Mouse (Mus musculus): Measurements from ENCODE around the gene Asap3. TPM values are rescaled to one million over a fixed set of nuclear protein-coding genes. Genes with fewer than 3 reads are reported as not detected.

Asap3 gene
- polyA plus RNA-seq, 1 experiment from 2014 or later: 2.6 TPM

DNA sequence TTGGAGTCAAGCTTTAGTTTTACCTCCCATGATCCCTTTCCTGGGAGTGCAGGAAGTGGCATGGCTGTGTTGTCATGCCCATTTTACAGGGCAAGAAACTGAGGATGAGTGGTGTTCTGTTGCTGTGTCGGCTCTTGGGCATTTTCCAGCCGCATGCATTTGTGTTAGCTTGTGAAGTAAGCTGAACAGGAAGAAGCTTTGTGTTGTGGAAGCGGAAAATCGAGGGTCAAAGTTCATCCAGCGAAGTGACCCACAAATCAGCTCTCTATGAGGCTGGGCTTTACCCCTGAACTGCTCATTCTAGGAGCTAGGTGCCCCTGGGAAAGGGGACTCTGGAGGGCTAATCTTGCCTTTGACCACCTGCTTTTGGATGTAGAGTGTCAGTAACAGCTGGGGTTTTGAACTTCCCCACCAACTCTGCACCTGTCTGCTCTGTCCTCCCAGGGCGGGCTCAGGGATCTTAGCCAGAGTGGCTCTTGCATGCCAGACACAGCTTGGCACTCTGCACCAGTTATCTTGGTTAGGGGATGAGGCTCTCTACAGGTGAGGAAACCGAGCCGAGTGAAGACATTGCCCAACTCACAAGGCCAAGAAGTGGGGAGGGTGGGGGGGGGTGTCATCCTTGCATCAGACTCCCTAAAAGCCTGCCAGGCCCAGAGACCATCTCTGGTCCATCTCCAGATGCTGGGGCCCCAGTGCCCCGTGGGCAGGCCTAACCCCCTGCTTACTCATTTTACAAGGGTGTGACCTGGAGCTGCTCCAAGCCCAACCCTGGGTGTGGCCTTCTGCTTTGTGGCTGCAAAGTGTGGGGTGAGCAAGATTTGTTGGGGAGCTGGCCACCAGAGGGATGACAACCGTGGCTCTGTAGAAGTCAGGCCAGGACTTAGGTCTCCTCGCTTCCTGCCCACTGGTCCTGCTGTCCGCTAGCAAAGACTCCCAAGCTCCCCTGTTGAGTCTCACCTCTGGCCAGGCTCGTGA lies 31.7 kb upstream of the Asap3 start:
- Histone ChIP-seq H3K9me3 (replicated peaks) (no peaks in the 10 kb centered on the region), H3K4me2 (peak overlapping the region; percentile 97; the same call in 1 of the 2 replicates), H3K27ac (no peak overlapping the region), H3K27me3 (no peaks in the 10 kb centered on the region), H3K4me1 (replicated peaks) (peaks cover 63% of the 10 kb centered on the region), H3K4me3 (0 out of 2 replicates have a peak overlapping the region, but pooled peaks have one; percentile 73), H3K9ac (no peak overlapping the region), H3K36me3 (no peaks in the 10 kb centered on the region)
- no peak for ATAC-seq (replicated peaks; ENCODE audit: insufficient number of reproducible peaks, insufficient read depth, low FRiP score, low read depth)
- 64% methylated on average over 13 of the region's 13 CpGs for WGBS

DNA sequence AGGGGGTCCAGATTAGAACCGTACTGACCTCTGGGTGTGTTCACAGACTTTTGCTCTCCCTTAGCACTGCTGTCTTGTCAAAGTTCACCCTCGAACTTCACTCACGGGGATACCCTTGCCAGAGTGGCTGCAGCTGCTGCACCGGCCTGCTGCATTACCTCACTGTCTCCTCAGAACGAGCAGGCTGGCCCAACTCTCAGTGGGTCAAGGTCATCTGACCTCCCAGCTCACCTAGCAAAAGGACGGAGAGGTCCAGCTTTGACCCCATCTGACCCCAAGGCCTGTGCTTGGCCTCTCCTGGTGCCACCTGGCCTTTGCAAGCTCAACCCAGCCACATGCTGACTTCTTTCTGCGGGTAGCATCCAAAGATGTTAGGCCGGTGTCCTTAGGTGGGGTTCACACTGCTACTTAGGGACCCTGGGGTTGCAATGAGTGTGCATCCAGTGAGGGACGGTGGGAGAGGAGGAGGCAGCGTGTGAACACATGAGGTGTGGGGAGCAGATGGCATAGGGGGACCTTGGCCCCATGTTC lies 30.1 kb upstream of the Asap3 start:
- no peak for ATAC-seq (replicated peaks; ENCODE audit: insufficient number of reproducible peaks, insufficient read depth, low FRiP score, low read depth)
- Histone ChIP-seq H3K9ac (no peak overlapping the region), H3K27me3 (no peaks in the 10 kb centered on the region), H3K4me3 (no peak overlapping the region), H3K4me1 (replicated peaks) (peaks cover 78% of the 10 kb centered on the region), H3K27ac (no peak overlapping the region), H3K4me2 (no peak overlapping the region), H3K9me3 (replicated peaks) (no peaks in the 10 kb centered on the region), H3K36me3 (no peaks in the 10 kb centered on the region)
- 69% methylated on average over 10 of the region's 10 CpGs for WGBS

GRCm38 (mm10) chr4:136177244-136177611 lies 28.9 kb upstream of the Asap3 start:
- ATAC-seq (replicated peaks; ENCODE audit: insufficient number of reproducible peaks, insufficient read depth, low FRiP score, low read depth): no peak
- H3K4me3 ChIP-seq: no peak overlapping the region
- no peaks in the 10 kb centered on the region for H3K9me3 ChIP-seq (replicated peaks)
- H3K27me3 ChIP-seq: no peaks in the 10 kb centered on the region
- peak overlapping the region; percentile 51 for H3K27ac ChIP-seq
- H3K9ac ChIP-seq: no peak overlapping the region
- no peaks in the 10 kb centered on the region for H3K36me3 ChIP-seq
- WGBS: 38% methylated on average over 8 of the region's 8 CpGs
- H3K4me2 ChIP-seq: 0 out of 2 replicates have a peak overlapping the region, but pooled peaks have one; percentile 19
- H3K4me1 ChIP-seq (replicated peaks): peaks cover 75% of the 10 kb centered on the region

- Histone ChIP-seq H3K27ac (peak overlapping the region; percentile 51), H3K27me3 (no peaks in the 10 kb centered on the region), H3K36me3 (no peaks in the 10 kb centered on the region), H3K4me2 (peak overlapping the region; percentile 19; the same call in 1 of the 2 replicates), H3K9me3 (replicated peaks) (no peaks in the 10 kb centered on the region), H3K4me1 (replicated peaks) (peaks cover 72% of the 10 kb centered on the region), H3K9ac (no peak overlapping the region), H3K4me3 (no peak overlapping the region)
- 45% methylated on average over 11 of the region's 11 CpGs for WGBS
- ATAC-seq (replicated peaks; ENCODE audit: insufficient number of reproducible peaks, insufficient read depth, low FRiP score, low read depth): no peak
These were observed 28.3 kb upstream of the Asap3 start for GRCm38 (mm10) chr4:136177612-136178474.

DNA sequence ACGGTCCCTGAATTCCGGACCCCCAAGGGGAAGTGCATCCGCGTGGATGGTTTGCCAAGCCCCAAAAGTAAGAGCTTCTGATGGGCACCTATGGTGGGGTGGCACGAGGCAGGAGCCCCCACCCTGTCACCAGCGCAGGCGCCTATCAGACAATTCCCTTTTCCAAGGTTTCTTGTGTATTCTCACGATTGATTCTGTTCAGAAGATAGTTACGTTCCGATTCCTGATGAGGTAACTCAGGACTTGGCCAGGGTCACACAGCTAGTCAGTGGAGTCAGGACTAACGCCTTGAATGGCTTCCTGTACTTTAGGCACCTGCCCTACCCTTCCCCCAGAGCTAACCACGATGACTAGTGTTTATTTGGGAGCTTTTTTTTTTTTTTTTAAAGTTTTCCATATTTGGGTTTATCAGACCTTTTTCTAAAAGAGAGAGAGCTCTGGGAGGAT lies 27.7 kb upstream of the Asap3 start:
- no peak overlapping the region for H3K4me3 ChIP-seq
- no peaks in the 10 kb centered on the region for H3K27me3 ChIP-seq
- H3K27ac ChIP-seq: peak overlapping the region; percentile 51
- peaks cover 66% of the 10 kb centered on the region for H3K4me1 ChIP-seq (replicated peaks)
- no peaks in the 10 kb centered on the region for H3K9me3 ChIP-seq (replicated peaks)
- WGBS: 71% methylated on average over 12 of the region's 12 CpGs
- ATAC-seq (replicated peaks; ENCODE audit: insufficient number of reproducible peaks, insufficient read depth, low FRiP score, low read depth): no peak
- peak overlapping the region; percentile 19; the same call in 1 of the 2 replicates for H3K4me2 ChIP-seq
- H3K36me3 ChIP-seq: no peaks in the 10 kb centered on the region
- H3K9ac ChIP-seq: no peak overlapping the region

- H3K4me1 ChIP-seq (replicated peaks): peaks cover 56% of the 10 kb centered on the region
- WGBS: 90% methylated on average over 7 of the region's 7 CpGs
- no peaks in the 10 kb centered on the region for H3K9me3 ChIP-seq (replicated peaks)
- H3K4me3 ChIP-seq: no peak overlapping the region; the same call in 1 of the 2 replicates
- no peak overlapping the region for H3K9ac ChIP-seq
- no peaks in the 10 kb centered on the region for H3K36me3 ChIP-seq
- ATAC-seq (replicated peaks; ENCODE audit: insufficient number of reproducible peaks, insufficient read depth, low FRiP score, low read depth): no peak
- H3K27me3 ChIP-seq: no peaks in the 10 kb centered on the region
- peak overlapping the region; percentile 65; the same call in 1 of the 2 replicates for H3K27ac ChIP-seq
- peak overlapping the region; percentile 63 for H3K4me2 ChIP-seq
These were observed 26.7 kb upstream of the Asap3 start for GRCm38 (mm10) chr4:136179456-136179855.

DNA sequence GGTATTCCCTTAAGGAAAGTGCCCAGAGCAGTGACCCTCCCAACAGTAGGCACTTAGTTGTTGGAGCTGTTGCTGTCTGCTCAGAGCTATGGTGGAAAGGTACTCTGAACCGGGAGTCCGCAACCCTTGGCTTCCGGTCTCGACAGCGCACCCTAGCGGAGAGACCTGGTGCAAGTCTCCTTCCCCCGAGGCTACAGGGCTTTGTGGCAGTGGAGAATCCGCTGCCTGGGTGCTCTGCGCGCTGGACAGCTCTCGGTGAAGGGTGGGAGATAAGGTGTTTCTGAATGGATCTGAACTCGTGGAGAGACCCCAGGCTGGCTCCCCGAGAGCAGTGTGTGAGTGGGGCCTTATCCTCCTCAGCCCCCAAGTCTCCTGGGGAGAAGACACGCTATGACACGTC lies 26.2 kb upstream of the Asap3 start:
- 4% methylated on average over 15 of the region's 15 CpGs for whole genome bisulfite sequencing
- Histone ChIP-seq H3K27me3 (no peaks in the 10 kb centered on the region), H3K4me2 (peak overlapping the region; percentile 63), H3K4me1 (replicated peaks) (peaks cover 51% of the 10 kb centered on the region), H3K4me3 (peak overlapping the region; percentile 43), H3K36me3 (no peaks in the 10 kb centered on the region), H3K9ac (peak overlapping the region; percentile 39; the same call in 1 of the 2 replicates), H3K9me3 (replicated peaks) (no peaks in the 10 kb centered on the region), H3K27ac (peak overlapping the region; percentile 65)
- peak; percentile 23; the same call in 1 of the 2 replicates for ATAC-seq (replicated peaks; ENCODE audit: insufficient number of reproducible peaks, insufficient read depth, low FRiP score, low read depth)

DNA sequence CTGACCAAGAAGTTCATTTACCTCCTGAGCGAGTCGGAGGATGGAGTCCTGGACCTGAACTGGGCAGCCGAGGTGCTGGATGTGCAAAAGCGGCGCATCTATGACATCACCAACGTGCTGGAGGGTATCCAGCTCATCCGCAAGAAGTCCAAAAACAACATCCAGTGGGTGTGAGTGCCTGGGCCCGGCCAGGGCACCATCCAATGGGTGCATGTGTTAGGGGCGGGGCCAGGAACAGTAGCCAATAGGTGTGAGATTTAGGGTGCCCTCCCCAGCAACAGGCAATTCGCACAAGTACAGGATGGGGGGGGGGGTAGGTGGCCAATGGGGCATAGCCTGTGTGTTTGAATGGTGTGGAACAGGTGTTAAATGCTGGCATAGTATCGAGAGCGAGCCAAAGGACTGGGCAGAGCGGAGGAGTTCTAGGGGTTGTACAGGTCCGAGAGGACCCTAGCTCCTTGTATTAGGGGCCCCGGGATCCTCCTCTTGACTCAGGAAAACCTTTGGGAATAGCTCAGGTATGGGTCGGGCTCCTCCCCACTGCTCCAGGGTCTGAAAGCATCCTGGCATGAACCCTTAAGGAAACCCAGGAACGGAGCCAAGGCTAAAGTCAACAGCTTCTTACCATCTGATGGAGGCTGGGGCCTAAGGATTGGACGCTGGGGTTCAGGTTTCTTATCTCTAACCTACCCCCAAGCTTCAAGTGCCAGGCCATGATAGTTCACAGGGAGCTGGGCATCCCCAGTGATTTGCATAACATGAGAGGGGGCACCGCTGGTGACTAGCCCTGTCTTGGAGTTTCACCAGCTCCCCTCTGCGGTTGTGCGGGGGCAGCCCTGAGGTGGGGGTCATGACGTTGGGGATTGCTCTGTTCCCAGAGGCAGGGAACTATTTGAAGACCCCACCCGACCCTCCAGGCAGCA lies 25.5 kb upstream of the Asap3 start:
- Histone ChIP-seq H3K4me1 (replicated peaks) (peaks cover 51% of the 10 kb centered on the region), H3K9ac (peak overlapping the region; percentile 39; the same call in 1 of the 2 replicates), H3K4me3 (peak overlapping the region; percentile 43), H3K27ac (peak overlapping the region; percentile 65), H3K27me3 (no peaks in the 10 kb centered on the region), H3K4me2 (peak overlapping the region; percentile 63), H3K36me3 (no peaks in the 10 kb centered on the region), H3K9me3 (replicated peaks) (no peaks in the 10 kb centered on the region)
- ATAC-seq (replicated peaks; ENCODE audit: insufficient number of reproducible peaks, insufficient read depth, low FRiP score, low read depth): peak; percentile 78
- WGBS: 16% methylated on average over 23 of the region's 23 CpGs

GRCm38 (mm10) chr4:136181367-136181766 lies 24.8 kb upstream of the Asap3 start:
- Histone ChIP-seq H3K4me1 (replicated peaks) (peaks cover 46% of the 10 kb centered on the region), H3K9me3 (replicated peaks) (no peaks in the 10 kb centered on the region), H3K9ac (no peak overlapping the region), H3K4me2 (peak overlapping the region; percentile 63), H3K27me3 (no peaks in the 10 kb centered on the region), H3K27ac (0 out of 2 replicates have a peak overlapping the region, but pooled peaks have one; percentile 18), H3K4me3 (peak overlapping the region; percentile 43), H3K36me3 (peaks cover under 1% of the 10 kb centered on the region; the same call in 1 of the 2 replicates)
- ATAC-seq (replicated peaks; ENCODE audit: insufficient number of reproducible peaks, insufficient read depth, low FRiP score, low read depth): no peak
- 29% methylated on average over 12 of the region's 12 CpGs for WGBS

DNA sequence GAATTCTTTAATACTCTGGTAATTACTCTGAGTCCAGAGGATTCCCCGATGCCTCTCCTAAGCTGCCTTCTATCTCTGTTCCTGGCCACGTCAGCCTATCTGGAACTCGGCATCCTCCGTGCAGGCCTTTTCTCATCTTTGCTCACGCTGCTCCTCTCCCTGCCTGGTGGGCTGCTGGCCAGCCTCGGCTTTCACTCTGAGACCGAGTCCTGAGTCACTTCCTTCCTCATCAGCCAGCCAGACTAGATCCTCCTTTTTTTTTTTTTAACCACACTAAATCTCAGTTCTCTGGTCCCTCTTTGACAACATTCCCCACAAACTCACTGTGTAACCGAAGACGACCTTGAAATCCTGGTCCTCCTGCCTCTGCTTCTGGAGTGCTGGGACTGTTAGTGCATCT lies 20.8 kb upstream of the Asap3 start:
- Histone ChIP-seq H3K9me3 (replicated peaks) (no peaks in the 10 kb centered on the region), H3K4me3 (no peak overlapping the region), H3K36me3 (peaks cover 15% of the 10 kb centered on the region; the same call in 1 of the 2 replicates), H3K9ac (no peak overlapping the region; the same call in 1 of the 2 replicates), H3K4me1 (replicated peaks) (peaks cover 17% of the 10 kb centered on the region), H3K27me3 (no peaks in the 10 kb centered on the region), H3K27ac (peak overlapping the region; percentile 76), H3K4me2 (0 out of 2 replicates have a peak overlapping the region, but pooled peaks have one; percentile 24)
- no peak for ATAC-seq (replicated peaks; ENCODE audit: insufficient number of reproducible peaks, insufficient read depth, low FRiP score, low read depth)
- 44% methylated on average over 9 of the region's 9 CpGs for WGBS

All from heart, embryonic 15.5 days (tissue).